Mouse (Mus musculus) lung, postnatal 36 days (tissue): Measurements from ENCODE around the gene Eef2k.
A peak's percentile ranks its signal among the peaks of the same experiment; 100 is the strongest.
"Not testable (repeated sequence)": the region's sequence is repeated elsewhere in the genome, so short reads cannot be mapped to it uniquely, and the experiment has no call there.

ENCODE experiments used
- DNase-seq: peaks from one replicate; pipeline ENCODE4 v3.0.0; 2022; ENCODE audit warnings: mixed read lengths

Eef2k gene

GRCm38 (mm10) chr7:120882674-120883073 is 40.0 kb downstream of the Eef2k start:
- DNase-seq: no peak

GRCm38 (mm10) chr7:120883523-120884290 is 41.1 kb downstream of the Eef2k start:
- no peak for DNase-seq

- no peak for DNase-seq
These were observed 42.1 kb downstream of the Eef2k start for GRCm38 (mm10) chr7:120884746-120885145.

GRCm38 (mm10) chr7:120893123-120893522 is 50.5 kb downstream of the Eef2k start:
- no peak for DNase-seq

- DNase-seq: no peak
These were observed 54.4 kb downstream of the Eef2k start for GRCm38 (mm10) chr7:120897054-120897453.

- no peak for DNase-seq
These were observed 55.2 kb downstream of the Eef2k start for GRCm38 (mm10) chr7:120897711-120898335.

- no peak for DNase-seq
These were observed 57.6 kb downstream of the Eef2k start for GRCm38 (mm10) chr7:120900191-120900590.

GRCm38 (mm10) chr7:120901701-120902100 is 59.1 kb downstream of the Eef2k start:
- peak; percentile 22 for DNase-seq

- no peak for DNase-seq
These were observed 60.3 kb downstream of the Eef2k start for GRCm38 (mm10) chr7:120902931-120903330.

- DNase-seq: not testable (repeated sequence)
These were observed 67.5 kb downstream of the Eef2k start for GRCm38 (mm10) chr7:120910172-120910571.

GRCm38 (mm10) chr7:120911268-120911667 is 68.6 kb downstream of the Eef2k start:
- DNase-seq: not testable (repeated sequence)

- peak; percentile 57 for DNase-seq
These were observed 70.7 kb downstream of the Eef2k start for GRCm38 (mm10) chr7:120913332-120913731.

- DNase-seq: no peak
These were observed 73.7 kb downstream of the Eef2k start for GRCm38 (mm10) chr7:120916262-120916875.

- no peak for DNase-seq
These were observed 74.6 kb downstream of the Eef2k start for GRCm38 (mm10) chr7:120917279-120917591.

GRCm38 (mm10) chr7:120917592-120918461 is 75.2 kb downstream of the Eef2k start, which contains the start of gene Polr3e:
Gene Polr3e (plus strand): TSS chr7:120917744.
- peak; percentile 99 for DNase-seq

GRCm38 (mm10) chr7:120918526-120918962 is 75.9 kb downstream of the Eef2k start:
- DNase-seq: peak; percentile 88

GRCm38 (mm10) chr7:120933110-120933509 is 90.5 kb downstream of the Eef2k start:
- no peak for DNase-seq

GRCm38 (mm10) chr7:120933680-120934195 is 91.1 kb downstream of the Eef2k start:
- DNase-seq: no peak

GRCm38 (mm10) chr7:120934716-120935115 is 92.1 kb downstream of the Eef2k start:
- peak; percentile 54 for DNase-seq

GRCm38 (mm10) chr7:120936522-120936921 is 93.9 kb downstream of the Eef2k start:
- no peak for DNase-seq

- DNase-seq: no peak
These were observed 95.6 kb downstream of the Eef2k start for GRCm38 (mm10) chr7:120938206-120938605.

- no peak for DNase-seq
These were observed 97.7 kb downstream of the Eef2k start for GRCm38 (mm10) chr7:120940343-120940742.

GRCm38 (mm10) chr7:120941214-120941613 is 98.6 kb downstream of the Eef2k start:
- no peak for DNase-seq
